In the genomic region with DNA sequence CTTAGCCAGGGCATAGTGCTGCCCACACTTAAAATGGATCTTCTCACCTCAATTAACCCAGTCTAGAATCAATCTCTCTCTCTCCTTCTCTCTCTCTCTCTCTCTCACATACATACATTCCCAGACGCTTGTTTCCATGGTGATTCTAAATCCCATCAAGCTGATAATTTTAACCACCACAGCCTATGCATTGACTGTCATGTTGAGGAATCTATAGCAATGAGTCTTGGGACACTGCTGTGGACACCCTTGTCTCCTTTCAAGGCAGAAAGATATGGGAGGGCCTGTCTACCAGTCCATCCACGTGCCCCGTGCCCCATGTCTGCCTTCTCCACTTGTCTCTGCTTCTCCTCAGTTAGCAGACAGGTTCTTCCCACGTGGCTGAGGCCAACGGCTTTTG, we compare ENCODE assay signal across 22 mouse cellular contexts.
"Had no signal": no experiment of that assay in that cellular context is flagged by ENCODE, and none has a peak within 500 bp of the region (broad histone marks: within the 10 kb centered on the region; RNA-seq: fewer than 3 reads in every experiment).

No protein-coding gene starts in this region.

- H3K9me3 ChIP-seq: kidney, embryonic 15.5 days; limb, embryonic 10.5 days; limb, embryonic 13.5 days; liver, embryonic 15.5 days; lung, embryonic 15.5 days; midbrain, embryonic 12.5 days had no signal

- DNase-seq: kidney, adult 11 months; kidney, adult 8-10 months; kidney, postnatal 10 days; kidney, postnatal 36 days; layer of hippocampus, postnatal 36 days; liver; lung, adult 18-20 months; lung, postnatal 10 days; lung, postnatal 36 days; right cerebral cortex, postnatal 25 days; thymus, adult 18-20 months; thymus, postnatal 36 days had no signal

- H3K27me3 ChIP-seq: kidney, embryonic 15.5 days; limb, embryonic 13.5 days; liver, embryonic 12.5 days; liver, embryonic 15.5 days; lung, embryonic 15.5 days; megakaryocyte, embryonic 14.5 days; midbrain, embryonic 12.5 days had no signal

- ATAC-seq: liver, embryonic 12.5 days; midbrain, embryonic 16.5 days had no signal

- H3K4me3 ChIP-seq: kidney, embryonic 15.5 days; left cerebral cortex, adult 2 months; limb, embryonic 10.5 days; limb, embryonic 13.5 days; liver, embryonic 12.5 days; liver, embryonic 15.5 days; lung, embryonic 15.5 days; megakaryocyte, embryonic 14.5 days; midbrain, embryonic 12.5 days had no signal

- H3K9ac ChIP-seq: kidney, embryonic 15.5 days; limb, embryonic 13.5 days; liver, embryonic 12.5 days; liver, embryonic 15.5 days; lung, embryonic 15.5 days; midbrain, embryonic 12.5 days had no signal

- H3K4me2 ChIP-seq: kidney, embryonic 15.5 days; limb, embryonic 13.5 days; liver, embryonic 12.5 days; liver, embryonic 15.5 days; lung, embryonic 15.5 days; midbrain, embryonic 12.5 days had no signal

- H3K27ac ChIP-seq: kidney, embryonic 15.5 days; left cerebral cortex, adult 2 months; limb, embryonic 10.5 days; limb, embryonic 13.5 days; liver, embryonic 12.5 days; liver, embryonic 15.5 days; lung, embryonic 15.5 days; midbrain, embryonic 12.5 days had no signal

- H3K36me3 ChIP-seq: kidney, embryonic 15.5 days; limb, embryonic 10.5 days; limb, embryonic 13.5 days; liver, embryonic 12.5 days; liver, embryonic 15.5 days; lung, embryonic 15.5 days; midbrain, embryonic 12.5 days had no signal

- H3K4me1 ChIP-seq: kidney, embryonic 15.5 days; limb, embryonic 10.5 days; limb, embryonic 13.5 days; liver, embryonic 12.5 days; liver, embryonic 15.5 days; lung, embryonic 15.5 days; megakaryocyte, embryonic 14.5 days; midbrain, embryonic 12.5 days had no signal
